Mouse (Mus musculus) CD4-positive naive resting alpha-beta T cell, adult 76 days (primary cell): ENCODE results near the gene Ipo13. TPM values are rescaled to one million over a fixed set of nuclear protein-coding genes. Genes with fewer than 3 reads are reported as not detected.

Experiments used
- total RNA-seq: library from RNA; stranded (reverse); gene quantifications from one replicate; pipeline ENCODE4 v1.2.4, GENCODE M21; 2023

The Ipo13 gene
- total RNA-seq: 43.5 TPM

GRCm38 (mm10) chr4:117914591-117915442 is at the start of gene Ipo13:
TSS of gene Ipo13 (minus strand) at chr4:117914999.

GRCm38 (mm10) chr4:117929391-117929881 is 14.6 kb upstream of the Ipo13 start, which contains the start of gene Artn:
TSS of gene Artn (minus strand) at chr4:117929763.

GRCm38 (mm10) chr4:117891738-117892161 is 23.0 kb downstream of the Ipo13 start, which contains the start of gene Dph2:
TSS of gene Dph2 (minus strand) at chr4:117892032.

GRCm38 (mm10) chr4:117887133-117887532 is 27.7 kb downstream of the Ipo13 start, which contains the start of gene Atp6v0b:
TSS of gene Atp6v0b (minus strand) at chr4:117887333.

GRCm38 (mm10) chr4:117882701-117883691 is 31.8 kb downstream of the Ipo13 start, which contains the start of gene B4galt2:
TSS of gene B4galt2 (minus strand) at chr4:117883487.

GRCm38 (mm10) chr4:117872471-117872886 is 42.3 kb downstream of the Ipo13 start, which contains the start of gene Ccdc24:
TSS of gene Ccdc24 (minus strand) at chr4:117872557.

Other genes with a start within 250 kb of the Ipo13 start
- 25.6 TPM for gene Dmap1, start 232.7 kb downstream of the Ipo13 start, total RNA-seq
- gene Gm12845, start 190.6 kb downstream of the Ipo13 start, total RNA-seq: not detected
- not detected for gene Klf17, start 149.4 kb downstream of the Ipo13 start, total RNA-seq
- gene Slc6a9, start 80.5 kb downstream of the Ipo13 start, total RNA-seq: 1.5 TPM
- gene Ccdc24, start 42.4 kb downstream of the Ipo13 start, total RNA-seq: not detected
- gene B4galt2, start 31.5 kb downstream of the Ipo13 start, total RNA-seq: not detected
- 76.9 TPM for gene Atp6v0b, start 27.7 kb downstream of the Ipo13 start, total RNA-seq
- gene Dph2, start 23.0 kb downstream of the Ipo13 start, total RNA-seq: 9.3 TPM
- gene Artn, start 14.8 kb upstream of the Ipo13 start, total RNA-seq: not detected
- 11.4 TPM for gene St3gal3, start 219.9 kb upstream of the Ipo13 start, total RNA-seq